8 mouse cellular contexts compared by ENCODE assay signal in genomic region chr19:6464306-6465071, GRCm38 (mm10). TPM values are rescaled to one million over a fixed set of nuclear protein-coding genes. Genes with fewer than 3 reads are reported as not detected.
DNase-seq lines count a peak whose midpoint lies in the region.

No protein-coding gene starts in this region.

- H3K27ac ChIP-seq in midbrain, embryonic 10.5 days (replicated peaks) = peak overlapping the region; percentile 53

- peaks cover 48% of the 10 kb centered on the region for H3K4me1 ChIP-seq in midbrain, embryonic 10.5 days

- H3K36me3 ChIP-seq in midbrain, embryonic 10.5 days = no peaks in the 10 kb centered on the region

- peak; percentile 26 for DNase-seq in embryo, embryonic 11 days
- no peak for DNase-seq in embryo, embryonic 9.5 days (ENCODE audit: extremely low spot score)
- peak; percentile 34 for DNase-seq in MN1 (ENCODE audit: low spot score)
- peak; percentile 76 to 86 for DNase-seq in frontal cortex, postnatal 36 days (ENCODE audit: low spot score in 2 of 2)
- DNase-seq in midbrain, embryonic 10.5 days (ENCODE audit: low spot score) = no peak
- no peak for DNase-seq in urinary bladder, adult 2 months (ENCODE audit: low spot score)
- DNase-seq in ovary, postnatal 14 days (ENCODE audit: low spot score) = no peak
- no peak for DNase-seq in spleen, postnatal 14 days (ENCODE audit: low spot score in 2 of 2)

- peaks cover 23% of the 10 kb centered on the region for H3K27me3 ChIP-seq in midbrain, embryonic 10.5 days (ENCODE audit: low read depth, poor library complexity, severe bottlenecking)

- no peak overlapping the region for H3K4me3 ChIP-seq in midbrain, embryonic 10.5 days

- no peaks in the 10 kb centered on the region for H3K9me3 ChIP-seq in midbrain, embryonic 10.5 days (replicated peaks)

- WGBS in midbrain, embryonic 10.5 days = 44% methylated on average over 10 of the region's 10 CpGs

RNA-seq across cellular contexts. Expression of gene Nrxn2, which starts 46.0 kb away (rescaled TPM):
- 5.1 and 7.2 TPM in 2 replicates for polyA plus RNA-seq in midbrain, embryonic 10.5 days (2016; fragmentation: Nextera tagmentation; extraction: Ambion mirVana)
- 1.3 and 1.5 TPM in 2 replicates for polyA plus RNA-seq in urinary bladder, adult 2 months (2012; rRNA removed)

Comparison
In these comparisons a context has a peak if more than half of its experiments do, and no peak if none do; other contexts are left out.
1. DNase-seq: peak in embryo, embryonic 11 days (single experiment), MN1 (single experiment) and frontal cortex, postnatal 36 days (2 of 2); none in embryo, embryonic 9.5 days (single experiment), midbrain, embryonic 10.5 days (single experiment), urinary bladder, adult 2 months (single experiment), ovary, postnatal 14 days (single experiment) and spleen, postnatal 14 days (0 of 2).